ENCODE assay signal across 16 mouse cellular contexts in the genomic region with DNA sequence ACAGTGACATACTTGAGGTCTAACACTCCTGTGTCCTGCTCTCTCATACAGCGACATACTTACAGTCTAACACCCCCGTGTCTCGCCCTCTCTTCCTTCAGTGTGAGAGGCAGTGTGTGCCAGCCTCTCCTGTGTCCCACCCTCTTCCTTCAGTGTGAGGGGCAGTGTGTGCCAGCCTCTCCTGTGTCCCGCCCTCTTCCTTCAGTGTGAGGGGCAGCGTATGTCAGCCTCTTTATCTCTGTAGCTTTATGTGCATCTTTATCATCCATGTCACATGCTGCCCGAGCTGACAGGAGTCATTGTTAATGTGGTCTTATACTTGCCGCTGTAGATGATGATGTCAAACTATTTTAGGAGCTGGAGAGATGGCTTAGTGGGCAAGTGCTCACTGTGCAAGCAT. TPM values are rescaled to one million over a fixed set of nuclear protein-coding genes. Genes with fewer than 3 reads are reported as not detected.
DNase-seq lines count a peak whose midpoint lies in the region; ATAC-seq and TF ChIP-seq lines count a peak whose summit lies in the region.
"Had no signal": no experiment of that assay in that cellular context is flagged by ENCODE, and none has a peak within 500 bp of the region (broad histone marks: within the 10 kb centered on the region; RNA-seq: fewer than 3 reads in every experiment).

No protein-coding gene starts in this region.

- H3K9ac ChIP-seq in forebrain, embryonic 11.5 days (ENCODE audit: low read length) = no peak overlapping the region
- H3K9ac ChIP-seq in forebrain, embryonic 16.5 days (replicated peaks; ENCODE audit: low read depth, low read length) = no peak overlapping the region
- no peak overlapping the region for H3K9ac ChIP-seq in liver, postnatal 0 days (replicated peaks)
- H3K9ac ChIP-seq in hindbrain, embryonic 13.5 days = no peak overlapping the region
- no peak overlapping the region for H3K9ac ChIP-seq in midbrain, embryonic 11.5 days (ENCODE audit: low read length)
- H3K9ac ChIP-seq: embryonic facial prominence, embryonic 15.5 days; forebrain, embryonic 15.5 days; hindbrain, embryonic 14.5 days; limb, embryonic 13.5 days had no signal

- 0 out of 2 replicates have a peak, but pooled peaks have one; percentile 36 for TF ChIP-seq EP300 in liver, postnatal 0 days (IDR thresholded peaks at IDR 0.05; ENCODE audit: low read depth)

- peaks cover 2% of the 10 kb centered on the region; the same call in 1 of the 2 replicates for H3K4me1 ChIP-seq in forebrain, embryonic 11.5 days (replicated peaks; ENCODE audit: control insufficient read depth, insufficient read depth, low read length)
- peaks cover 30% of the 10 kb centered on the region for H3K4me1 ChIP-seq in forebrain, embryonic 16.5 days (replicated peaks; ENCODE audit: control insufficient read depth, insufficient read depth, low read length)
- peaks cover 84% of the 10 kb centered on the region for H3K4me1 ChIP-seq in erythroblast, embryonic 14.5 days (ENCODE audit: control insufficient read depth)
- peaks cover 17% of the 10 kb centered on the region for H3K4me1 ChIP-seq in liver, postnatal 0 days (ENCODE audit: insufficient read depth)
- peaks cover 34% of the 10 kb centered on the region for H3K4me1 ChIP-seq in hindbrain, embryonic 13.5 days (replicated peaks)
- peaks cover 16% of the 10 kb centered on the region for H3K4me1 ChIP-seq in midbrain, embryonic 11.5 days (ENCODE audit: control insufficient read depth, insufficient read depth, low read length)

- no peak for ATAC-seq in forebrain, embryonic 11.5 days (replicated peaks; ENCODE audit: low FRiP score)
- ATAC-seq in forebrain, embryonic 16.5 days = no peak
- 0 out of 2 replicates have a peak, but pooled peaks have one; percentile 8 for ATAC-seq in liver, postnatal 0 days
- ATAC-seq in megakaryocyte progenitor cell, adult 5-6 weeks (replicated peaks; ENCODE audit: poor library complexity) = peak; percentile 58
- no peak for ATAC-seq in hindbrain, embryonic 13.5 days (ENCODE audit: low FRiP score)
- ATAC-seq in midbrain, embryonic 11.5 days (ENCODE audit: low FRiP score) = no peak
- ATAC-seq: forebrain, embryonic 15.5 days; intestine, embryonic 16.5 days had no signal

- H3K27me3 ChIP-seq in forebrain, embryonic 11.5 days (ENCODE audit: control insufficient read depth, insufficient read depth, low read length) = no peaks in the 10 kb centered on the region
- no peaks in the 10 kb centered on the region for H3K27me3 ChIP-seq in forebrain, embryonic 16.5 days (replicated peaks; ENCODE audit: control insufficient read depth, insufficient read depth, low read length)
- H3K27me3 ChIP-seq in erythroblast, embryonic 14.5 days (ENCODE audit: control insufficient read depth) = no peaks in the 10 kb centered on the region
- no peaks in the 10 kb centered on the region for H3K27me3 ChIP-seq in liver, postnatal 0 days (ENCODE audit: insufficient read depth, low read length)
- no peaks in the 10 kb centered on the region for H3K27me3 ChIP-seq in hindbrain, embryonic 13.5 days
- no peaks in the 10 kb centered on the region for H3K27me3 ChIP-seq in midbrain, embryonic 11.5 days (ENCODE audit: control insufficient read depth, insufficient read depth, low read length)
- H3K27me3 ChIP-seq: embryonic facial prominence, embryonic 15.5 days; forebrain, embryonic 15.5 days; limb, embryonic 13.5 days had no signal

- peak; percentile 13 for DNase-seq in forebrain, embryonic 11.5 days (ENCODE audit: low spot score)
- DNase-seq in liver, postnatal 0 days = no peak
- DNase-seq in adrenal gland, postnatal 25 days = no peak
- no peak for DNase-seq in midbrain, embryonic 11.5 days (ENCODE audit: low spot score, missing footprints)
- DNase-seq: heart, adult 18-20 months; thymus, adult 18-20 months had no signal

- H3K27ac ChIP-seq in forebrain, embryonic 11.5 days (ENCODE audit: low read depth, low read length) = no peak overlapping the region
- H3K27ac ChIP-seq in forebrain, embryonic 16.5 days (ENCODE audit: low read length) = no peak overlapping the region
- H3K27ac ChIP-seq in liver, postnatal 0 days (ENCODE audit: low read depth) = peak overlapping the region; percentile 12; the same call in 1 of the 2 replicates
- H3K27ac ChIP-seq in hindbrain, embryonic 13.5 days = no peak overlapping the region
- no peak overlapping the region for H3K27ac ChIP-seq in midbrain, embryonic 11.5 days (ENCODE audit: low read depth, low read length)
- H3K27ac ChIP-seq: embryonic facial prominence, embryonic 15.5 days; forebrain, embryonic 15.5 days; hindbrain, embryonic 14.5 days; kidney, postnatal 0 days; limb, embryonic 13.5 days had no signal

- no peaks in the 10 kb centered on the region for H3K36me3 ChIP-seq in forebrain, embryonic 11.5 days (ENCODE audit: control insufficient read depth, insufficient read depth, low read length)
- no peaks in the 10 kb centered on the region for H3K36me3 ChIP-seq in forebrain, embryonic 16.5 days (ENCODE audit: control insufficient read depth, insufficient read depth)
- H3K36me3 ChIP-seq in erythroblast, embryonic 14.5 days (ENCODE audit: control insufficient read depth) = peaks cover 50% of the 10 kb centered on the region
- peaks cover 10% of the 10 kb centered on the region; the same call in 1 of the 2 replicates for H3K36me3 ChIP-seq in liver, postnatal 0 days (replicated peaks; ENCODE audit: insufficient read depth, low read length)
- H3K36me3 ChIP-seq in hindbrain, embryonic 13.5 days = peaks cover 9% of the 10 kb centered on the region
- no peaks in the 10 kb centered on the region for H3K36me3 ChIP-seq in midbrain, embryonic 11.5 days (ENCODE audit: control insufficient read depth, insufficient read depth, low read length)
- H3K36me3 ChIP-seq: embryonic facial prominence, embryonic 15.5 days; forebrain, embryonic 15.5 days had no signal

- H3K4me3 ChIP-seq in forebrain, embryonic 11.5 days (ENCODE audit: low read depth, low read length) = no peak overlapping the region
- H3K4me3 ChIP-seq in forebrain, embryonic 16.5 days (replicated peaks; ENCODE audit: low read length) = no peak overlapping the region
- peak overlapping the region; percentile 16 for H3K4me3 ChIP-seq in erythroblast, embryonic 14.5 days (replicated peaks)
- no peak overlapping the region for H3K4me3 ChIP-seq in liver, postnatal 0 days (ENCODE audit: low read depth, low read length)
- no peak overlapping the region for H3K4me3 ChIP-seq in hindbrain, embryonic 13.5 days
- no peak overlapping the region for H3K4me3 ChIP-seq in midbrain, embryonic 11.5 days (ENCODE audit: low read depth, low read length)
- H3K4me3 ChIP-seq: embryonic facial prominence, embryonic 15.5 days; forebrain, embryonic 15.5 days; limb, embryonic 13.5 days had no signal

- no peak overlapping the region for H3K4me2 ChIP-seq in forebrain, embryonic 11.5 days (ENCODE audit: low read depth, low read length, severe bottlenecking)
- H3K4me2 ChIP-seq in forebrain, embryonic 16.5 days (ENCODE audit: low read length) = no peak overlapping the region
- peak overlapping the region; percentile 35; the same call in 1 of the 2 replicates for H3K4me2 ChIP-seq in liver, postnatal 0 days (ENCODE audit: low read depth, low read length)
- H3K4me2 ChIP-seq in hindbrain, embryonic 13.5 days = no peak overlapping the region
- no peak overlapping the region for H3K4me2 ChIP-seq in midbrain, embryonic 11.5 days
- H3K4me2 ChIP-seq: embryonic facial prominence, embryonic 15.5 days; forebrain, embryonic 15.5 days; hindbrain, embryonic 14.5 days; limb, embryonic 13.5 days had no signal

- 87% methylated on average over 7 of the region's 7 CpGs for WGBS in forebrain, embryonic 11.5 days
- WGBS in forebrain, embryonic 16.5 days = 89% methylated on average over 7 of the region's 7 CpGs
- WGBS in liver, postnatal 0 days (ENCODE audit: insufficient replicate concordance) = 59% methylated on average over 7 of the region's 7 CpGs
- WGBS in hindbrain, embryonic 13.5 days = 86% methylated on average over 7 of the region's 7 CpGs
- 89% methylated on average over 7 of the region's 7 CpGs for WGBS in midbrain, embryonic 11.5 days

- no peaks in the 10 kb centered on the region; the same call in 1 of the 2 replicates for H3K9me3 ChIP-seq in forebrain, embryonic 11.5 days (ENCODE audit: control insufficient read depth, low read length)
- no peaks in the 10 kb centered on the region for H3K9me3 ChIP-seq in forebrain, embryonic 16.5 days (ENCODE audit: control insufficient read depth, low read length)
- peaks cover 6% of the 10 kb centered on the region for H3K9me3 ChIP-seq in erythroblast, embryonic 14.5 days (ENCODE audit: control insufficient read depth, low read length)
- no peaks in the 10 kb centered on the region for H3K9me3 ChIP-seq in liver, postnatal 0 days (ENCODE audit: low read length)
- no peaks in the 10 kb centered on the region for H3K9me3 ChIP-seq in hindbrain, embryonic 13.5 days
- no peaks in the 10 kb centered on the region; the same call in 1 of the 2 replicates for H3K9me3 ChIP-seq in midbrain, embryonic 11.5 days (ENCODE audit: control insufficient read depth, low read length)
- H3K9me3 ChIP-seq: embryonic facial prominence, embryonic 15.5 days; forebrain, embryonic 15.5 days had no signal

- TF ChIP-seq CTCF in liver, postnatal 0 days (IDR thresholded peaks at IDR 0.05; ENCODE audit: low read depth) = no peak

RNA-seq across cellular contexts. Expression of gene Pigk, which starts 41.6 kb away (rescaled TPM):
- 31.0 and 36.3 TPM in 2 replicates for polyA plus RNA-seq in forebrain, embryonic 11.5 days (2014; fragmentation: Nextera tagmentation; extraction: Ambion mirVana)
- polyA plus RNA-seq in forebrain, embryonic 16.5 days (2015; fragmentation: Nextera tagmentation; extraction: Ambion mirVana) = 29.6 and 30.1 TPM in 2 replicates
- 0.58 and 0.65 TPM in 2 replicates for polyA plus RNA-seq in erythroblast, embryonic 14.5 days (2012)
- polyA plus RNA-seq in liver, postnatal 0 days (2015; fragmentation: Nextera tagmentation; extraction: Ambion mirVana) = 22.2 and 23.8 TPM in 2 replicates
- 49.9 and 53.5 TPM in 2 replicates for total RNA-seq in megakaryocyte progenitor cell, adult 5-6 weeks (2015)
- total RNA-seq in megakaryocyte progenitor cell, adult 5-6 weeks (2017) = 50.9 and 66.9 TPM in 2 replicates
- total RNA-seq in adrenal gland, postnatal 25 days (2021) = 63.0 and 70.0 TPM in 2 replicates
- polyA plus RNA-seq in hindbrain, embryonic 13.5 days (2015; fragmentation: Nextera tagmentation; extraction: Ambion mirVana) = 47.9 and 51.0 TPM in 2 replicates
- 40.5 and 44.3 TPM in 2 replicates for polyA plus RNA-seq in midbrain, embryonic 11.5 days (2014; fragmentation: Nextera tagmentation; extraction: Ambion mirVana)

Comparison
In these comparisons a context has a peak if more than half of its experiments do, and no peak if none do; other contexts are left out.
1. ATAC-seq: peak in liver, postnatal 0 days (single experiment) and megakaryocyte progenitor cell, adult 5-6 weeks (single experiment); none in forebrain, embryonic 11.5 days (single experiment), forebrain, embryonic 16.5 days (single experiment), hindbrain, embryonic 13.5 days (single experiment) and midbrain, embryonic 11.5 days (single experiment).
2. RNA of gene Pigk, which starts 41.6 kb away (polyA plus RNA-seq): 47.9 to 51.0 TPM in hindbrain, embryonic 13.5 days, 40.5 to 44.3 TPM in midbrain, embryonic 11.5 days, 31.0 to 36.3 TPM in forebrain, embryonic 11.5 days, 29.6 to 30.1 TPM in forebrain, embryonic 16.5 days and 22.2 to 23.8 TPM in liver, postnatal 0 days; 0.58 to 0.65 TPM in erythroblast, embryonic 14.5 days; every median in the first group is over 10 times any median in the second.